Mouse (Mus musculus) liver, embryonic 16.5 days (tissue): ENCODE results near the gene Gm20671. TPM values are rescaled to one million over a fixed set of nuclear protein-coding genes. Genes with fewer than 3 reads are reported as not detected.
A peak's percentile ranks its signal among the peaks of the same experiment; 100 is the strongest.
"Not testable (repeated sequence)": the region's sequence is repeated elsewhere in the genome, so short reads cannot be mapped to it uniquely, and the experiment has no call there.

ENCODE experiments used
- ATAC-seq: fragments of 200-750 bp; cut with Nextera tagmentation; 2 replicates; pipeline ENCODE4 v1.8.0; 2017; ENCODE audit warnings: low read depth, mild to moderate bottlenecking, moderate number of reproducible peaks, moderate library complexity
- H3K27ac ChIP-seq: fragments of 300-500 bp; sonication (generic); 2 replicates; pipeline ENCODE4 v1.5.1; 2014; ENCODE audit warnings: mild to moderate bottlenecking, low read length
- H3K27me3 ChIP-seq: fragments of 300-500 bp; sonication (generic); 2 replicates; pipeline ENCODE4 v1.6.1; 2014; ENCODE audit warnings: low read depth, low read length, mixed read lengths; ENCODE audit not compliant: control insufficient read depth, insufficient read depth
- H3K36me3 ChIP-seq: fragments of 300-500 bp; sonication (generic); 2 replicates; pipeline ENCODE4 v1.6.1; 2014; ENCODE audit warnings: mild to moderate bottlenecking; ENCODE audit not compliant: control insufficient read depth, insufficient read depth
- H3K4me1 ChIP-seq: fragments of 300-500 bp; sonication (generic); 2 replicates; pipeline ENCODE4 v1.6.1; 2014; ENCODE audit warnings: low read depth, low read length, mixed read lengths; ENCODE audit not compliant: control insufficient read depth
- H3K4me2 ChIP-seq: fragments of 300-500 bp; sonication (generic); 2 replicates; pipeline ENCODE4 v1.6.1; 2014; ENCODE audit warnings: low read depth, low read length, mixed read lengths
- H3K4me3 ChIP-seq: fragments of 300-500 bp; sonication (generic); 2 replicates; pipeline ENCODE4 v1.5.1; 2014; ENCODE audit warnings: low read depth, mild to moderate bottlenecking, low read length
- H3K9ac ChIP-seq: fragments of 300-500 bp; sonication (generic); 2 replicates; pipeline ENCODE4 v1.6.1; 2014; ENCODE audit warnings: low read depth, low read length
- H3K9me3 ChIP-seq: fragments of 300-500 bp; sonication (generic); replicated peaks from 2 replicates; pipeline ENCODE4 v1.6.1; 2016; ENCODE audit warnings: low read length; ENCODE audit not compliant: control insufficient read depth
- WGBS: fragments of 180-500 bp; shearing (Covaris S2); extraction: QIAGEN DNeasy Blood & Tissue Kit; methylation state at CpG from one replicate; pipeline ENCODE4 v1.1.7; 2014; ENCODE audit not compliant: insufficient replicate concordance; 5-methylcytosine and 5-hydroxymethylcytosine counted together
- polyA plus RNA-seq: library from polyadenylated mRNA; unstranded; fragments of >200 nt; fragmentation: Nextera tagmentation; extraction: Ambion mirVana; gene quantifications from 2 replicates; pipeline ENCODE4 v1.2.1, GENCODE M21; 2015

Gm20671 gene
- polyA plus RNA-seq, 1 experiment from 2014 or later, result not detected

GRCm38 (mm10) chr5:32828766-32829165 is 1.9 kb upstream of the Gm20671 start:
- not testable (repeated sequence) for H3K9ac ChIP-seq, ATAC-seq, H3K27me3 ChIP-seq, H3K4me3 ChIP-seq, H3K4me1 ChIP-seq, H3K4me2 ChIP-seq, H3K9me3 ChIP-seq, H3K27ac ChIP-seq
- H3K36me3 ChIP-seq, result peaks cover 30% of the 10 kb centered on the region
- WGBS, result 71% methylated on average over 1 of the region's 1 CpGs

GRCm38 (mm10) chr5:32820471-32820870 is 6.4 kb downstream of the Gm20671 start:
- Histone ChIP-seq H3K4me2 (no peak overlapping the region), H3K9ac (no peak overlapping the region), H3K27ac (no peak overlapping the region), H3K36me3 (peaks cover 22% of the 10 kb centered on the region), H3K9me3 (no peaks in the 10 kb centered on the region), H3K27me3 (no peaks in the 10 kb centered on the region), H3K4me1 (no peaks in the 10 kb centered on the region), H3K4me3 (no peak overlapping the region)
- ATAC-seq, result no peak
- WGBS, result 86% methylated on average over 8 of the region's 8 CpGs

- no peak for ATAC-seq
- no peak overlapping the region for H3K9ac ChIP-seq
- WGBS, result 78% methylated on average over 4 of the region's 4 CpGs
- no peaks in the 10 kb centered on the region for H3K9me3 ChIP-seq
- H3K27me3 ChIP-seq, result no peaks in the 10 kb centered on the region
- H3K4me3 ChIP-seq, result no peak overlapping the region
- no peak overlapping the region for H3K27ac ChIP-seq
- H3K4me2 ChIP-seq, result no peak overlapping the region
- H3K36me3 ChIP-seq, result peaks cover 22% of the 10 kb centered on the region
- H3K4me1 ChIP-seq, result no peaks in the 10 kb centered on the region
Measured at GRCm38 (mm10) chr5:32815396-32815795, 11.5 kb downstream of the Gm20671 start.

- not testable (repeated sequence) for ATAC-seq, H3K9ac ChIP-seq, H3K27ac ChIP-seq, H3K36me3 ChIP-seq, H3K9me3 ChIP-seq, H3K27me3 ChIP-seq, H3K4me3 ChIP-seq, H3K4me2 ChIP-seq
- H3K4me1 ChIP-seq, result peaks cover 15% of the 10 kb centered on the region
- WGBS, result 43% methylated on average over 1 of the region's 1 CpGs
Measured at GRCm38 (mm10) chr5:32786454-32786853, 40.5 kb downstream of the Gm20671 start.

DNA sequence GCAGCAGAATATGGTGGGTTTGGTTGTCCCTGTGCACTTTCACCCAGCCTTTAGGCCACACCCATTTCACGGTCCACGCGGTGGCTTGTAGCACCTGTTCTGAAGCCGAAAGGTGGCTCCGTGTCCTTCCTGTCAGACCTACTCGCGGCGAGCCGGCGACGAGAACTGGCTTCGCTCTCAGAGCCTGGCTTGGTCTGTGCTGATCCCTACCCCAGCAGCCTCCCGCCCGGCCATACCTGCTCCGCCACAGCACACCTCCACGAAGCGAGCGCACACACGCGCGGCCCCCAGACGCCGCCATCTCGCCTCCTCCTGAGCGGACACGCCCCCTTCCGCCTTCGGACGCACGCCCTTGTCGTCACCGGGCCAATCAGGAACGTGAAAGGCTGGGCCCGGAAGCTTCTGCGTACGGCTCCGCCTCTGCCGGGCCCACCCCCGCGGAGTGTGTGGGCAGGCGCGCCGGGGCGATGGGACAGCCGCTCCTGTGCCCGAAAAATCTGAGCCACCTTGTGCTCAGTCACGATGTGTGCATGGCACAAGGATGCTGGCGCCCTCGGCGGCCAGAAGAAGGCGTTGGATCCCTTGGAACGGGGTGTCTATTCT is 41.5 kb downstream of the Gm20671 start, which contains the start of gene Pisd:
Pisd (minus strand) TSS at position 334 of the 603 bp plus-strand sequence.
- H3K4me2 ChIP-seq, result peak within 1 kb of the TSS; percentile 97
- H3K27ac ChIP-seq, result peak within 1 kb of the TSS; percentile 53
- H3K27me3 ChIP-seq, result no peaks in the 10 kb centered on the region
- under 1% methylated on average over 52 of the region's 52 CpGs for WGBS
- ATAC-seq, result peak; percentile 100
- peak within 1 kb of the TSS; percentile 75 for H3K4me3 ChIP-seq
- no peaks in the 10 kb centered on the region for H3K9me3 ChIP-seq
- peaks cover 17% of the 10 kb centered on the region for H3K4me1 ChIP-seq
- H3K9ac ChIP-seq, result peak within 1 kb of the TSS; percentile 59
- H3K36me3 ChIP-seq, result no peaks in the 10 kb centered on the region; the same call in 1 of the 2 replicates

GRCm38 (mm10) chr5:32784726-32785125 is 42.2 kb downstream of the Gm20671 start:
- H3K4me1 ChIP-seq, result peaks cover 17% of the 10 kb centered on the region
- H3K9me3 ChIP-seq, result no peaks in the 10 kb centered on the region
- H3K9ac ChIP-seq, result peak overlapping the region; percentile 59
- H3K4me3 ChIP-seq, result peak overlapping the region; percentile 75
- H3K27me3 ChIP-seq, result no peaks in the 10 kb centered on the region
- ATAC-seq, result no peak
- peak overlapping the region; percentile 97 for H3K4me2 ChIP-seq
- H3K36me3 ChIP-seq, result no peaks in the 10 kb centered on the region; the same call in 1 of the 2 replicates
- WGBS, result 16% methylated on average over 5 of the region's 5 CpGs
- peak overlapping the region; percentile 53 for H3K27ac ChIP-seq

DNA sequence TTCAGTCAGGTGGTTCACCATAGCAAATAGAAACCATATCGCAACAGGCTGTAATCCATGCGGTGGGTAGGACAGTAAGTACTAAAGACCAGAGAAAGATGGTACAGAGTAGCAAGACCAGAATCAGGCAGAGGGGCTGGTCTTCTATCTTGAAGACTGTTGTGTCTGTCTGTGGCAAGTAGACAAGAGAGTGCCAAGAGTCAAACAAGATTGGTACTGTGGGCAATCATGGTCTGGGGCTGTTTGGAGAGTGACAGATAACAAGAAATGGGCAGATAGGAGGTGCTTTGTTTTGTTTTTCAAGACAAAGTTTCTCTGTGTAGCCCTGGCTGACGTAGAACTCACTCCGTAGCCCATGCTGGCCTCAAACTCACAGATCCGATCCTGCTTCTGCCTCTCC is 45.3 kb downstream of the Gm20671 start:
- 39% methylated on average over 5 of the region's 5 CpGs for WGBS

DNA sequence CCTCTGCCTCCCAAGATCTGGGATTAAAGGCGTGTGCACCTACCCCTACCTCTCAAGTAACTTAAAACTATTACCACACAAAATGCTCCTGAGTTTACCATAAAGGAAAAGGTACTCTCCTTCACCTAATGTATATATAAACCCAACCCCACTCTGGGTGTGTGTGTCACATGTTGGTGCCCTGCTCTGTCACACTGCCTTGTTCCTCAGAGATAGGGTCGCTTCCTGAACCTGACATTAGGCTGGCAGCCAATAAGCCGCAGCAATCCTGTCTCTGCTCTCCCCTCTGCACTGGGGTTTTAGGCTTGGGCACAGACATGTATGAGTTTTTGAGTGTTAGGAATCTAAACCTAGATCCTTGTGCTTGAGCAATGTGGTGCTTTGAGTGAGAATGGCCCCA is 48.7 kb downstream of the Gm20671 start:
- Histone ChIP-seq H3K4me2 (no peak overlapping the region), H3K27me3 (no peaks in the 10 kb centered on the region), H3K9ac (no peak overlapping the region), H3K9me3 (no peaks in the 10 kb centered on the region), H3K27ac (no peak overlapping the region), H3K36me3 (no peaks in the 10 kb centered on the region), H3K4me3 (no peak overlapping the region), H3K4me1 (peaks cover 4% of the 10 kb centered on the region; the same call in 1 of the 2 replicates)
- 44% methylated on average over 3 of the region's 3 CpGs for WGBS
- ATAC-seq, result no peak

More for the DNA sequence above, 45.3 kb downstream of the Gm20671 start:
- Histone ChIP-seq H3K27me3 (no peaks in the 10 kb centered on the region), H3K4me3 (no peak overlapping the region), H3K9me3 (no peaks in the 10 kb centered on the region), H3K4me2 (no peak overlapping the region), H3K36me3 (no peaks in the 10 kb centered on the region), H3K27ac (no peak overlapping the region), H3K4me1 (peaks cover 17% of the 10 kb centered on the region), H3K9ac (no peak overlapping the region)
- ATAC-seq, result no peak

DNA sequence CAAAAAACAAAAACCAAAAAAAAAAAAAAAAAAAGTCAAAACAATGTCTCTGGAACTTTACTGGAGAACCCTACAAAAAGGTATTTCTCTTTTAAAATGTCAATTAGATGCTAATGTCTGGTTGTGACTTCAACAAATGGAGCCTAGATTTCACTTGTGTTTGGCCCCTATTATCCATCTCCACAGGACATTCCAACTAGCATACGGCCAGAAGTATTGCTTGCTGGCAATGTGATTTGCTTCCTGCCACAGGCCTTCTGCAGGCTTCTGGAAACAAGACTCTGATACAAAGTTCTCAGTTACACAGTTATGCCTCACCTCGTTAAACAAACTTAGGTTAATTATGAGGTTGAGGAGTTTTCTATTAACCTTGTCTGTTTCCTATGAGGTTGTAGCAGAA is 54.5 kb downstream of the Gm20671 start:
- Histone ChIP-seq H3K27me3 (no peaks in the 10 kb centered on the region), H3K27ac (no peak overlapping the region), H3K36me3 (no peaks in the 10 kb centered on the region), H3K9me3 (no peaks in the 10 kb centered on the region), H3K4me3 (no peak overlapping the region), H3K4me2 (no peak overlapping the region), H3K9ac (no peak overlapping the region), H3K4me1 (no peaks in the 10 kb centered on the region)
- WGBS, result 73% methylated on average over 2 of the region's 2 CpGs
- ATAC-seq, result no peak
